Mouse (Mus musculus): ENCODE data around the gene Cd247. TPM values are rescaled to one million over a fixed set of nuclear protein-coding genes. Genes with fewer than 3 reads are reported as not detected.
A peak's percentile ranks its signal among the peaks of the same experiment; 100 is the strongest.

Cd247 gene
- polyA plus RNA-seq, 1 experiment: 0.05 TPM

GRCm38 (mm10) chr1:165762914-165763634 is 25.4 kb upstream of the Cd247 start:
- TF ChIP-seq CTCF (IDR thresholded peaks at IDR 0.05; ENCODE audit: control insufficient read depth, insufficient read depth, insufficient read length) (no peak), MYOD1 (IDR thresholded peaks at IDR 0.05; ENCODE audit: control insufficient read depth, insufficient read length, low read depth) (no peak), USF1 (IDR thresholded peaks at IDR 0.05; ENCODE audit: low read depth) (no peak), MYOG (IDR thresholded peaks at IDR 0.05; ENCODE audit: control insufficient read depth, extremely low read depth, insufficient read length) (no peak), FOSL1 (IDR thresholded peaks at IDR 0.05; ENCODE audit: insufficient read depth, low read length, poor library complexity, severe bottlenecking) (no peak), MAX (IDR thresholded peaks at IDR 0.05) (no peak), CEBPB (IDR thresholded peaks at IDR 0.05; ENCODE audit: low read depth) (no peak)

GRCm38 (mm10) chr1:165763635-165764372 is 24.7 kb upstream of the Cd247 start, which contains the start of gene Creg1:
Gene Creg1, plus strand, starts transcription at chr1:165763746.
- Histone ChIP-seq H3K4me3 (ENCODE audit: insufficient read depth, poor library complexity, severe bottlenecking) (peak within 1 kb of the TSS; percentile 48), H3K36me3 (ENCODE audit: control insufficient read depth, insufficient read depth) (no peaks in the 10 kb centered on the region)
- TF ChIP-seq MYOD1 (IDR thresholded peaks at IDR 0.05; ENCODE audit: control insufficient read depth, insufficient read length, low read depth): no peak
- peak; percentile 63 for TF ChIP-seq MAX (IDR thresholded peaks at IDR 0.05)

More at GRCm38 (mm10) chr1:165762914-165763634, 25.4 kb upstream of the Cd247 start:
- H3ac ChIP-seq (ENCODE audit: control insufficient read depth, insufficient read length, low read depth): no peak overlapping the region
- H3K27me3 ChIP-seq (ENCODE audit: control insufficient read depth, insufficient read depth, insufficient read length): no peaks in the 10 kb centered on the region
- no peaks in the 10 kb centered on the region for H3K79me2 ChIP-seq (ENCODE audit: control insufficient read depth, insufficient read depth)
- H3K4me3 ChIP-seq (ENCODE audit: insufficient read depth, poor library complexity, severe bottlenecking): no peak overlapping the region
- H3K79me3 ChIP-seq (ENCODE audit: low read depth): no peaks in the 10 kb centered on the region
- no peaks in the 10 kb centered on the region for H3K36me3 ChIP-seq (ENCODE audit: control insufficient read depth, insufficient read depth)

GRCm38 (mm10) chr1:165764571-165764970 is 23.9 kb upstream of the Cd247 start:
- no peak for TF ChIP-seq FOSL1 (IDR thresholded peaks at IDR 0.05; ENCODE audit: insufficient read depth, low read length, poor library complexity, severe bottlenecking)
- no peak for TF ChIP-seq MYOG (IDR thresholded peaks at IDR 0.05; ENCODE audit: control insufficient read depth, extremely low read depth, insufficient read length)
- TF ChIP-seq USF1 (IDR thresholded peaks at IDR 0.05; ENCODE audit: low read depth): no peak
- no peak for TF ChIP-seq MYOD1 (IDR thresholded peaks at IDR 0.05; ENCODE audit: control insufficient read depth, insufficient read length, low read depth)
- TF ChIP-seq CTCF (IDR thresholded peaks at IDR 0.05; ENCODE audit: control insufficient read depth, insufficient read depth, insufficient read length): no peak
- no peak for TF ChIP-seq MAX (IDR thresholded peaks at IDR 0.05)
- no peak for TF ChIP-seq CEBPB (IDR thresholded peaks at IDR 0.05; ENCODE audit: low read depth)
- no peaks in the 10 kb centered on the region for H3K27me3 ChIP-seq (ENCODE audit: control insufficient read depth, insufficient read depth, insufficient read length)
- peak overlapping the region; percentile 18 for H3ac ChIP-seq (ENCODE audit: control insufficient read depth, insufficient read length, low read depth)
- H3K36me3 ChIP-seq (ENCODE audit: control insufficient read depth, insufficient read depth): no peaks in the 10 kb centered on the region
- no peaks in the 10 kb centered on the region for H3K79me2 ChIP-seq (ENCODE audit: control insufficient read depth, insufficient read depth)
- H3K4me3 ChIP-seq (ENCODE audit: insufficient read depth, poor library complexity, severe bottlenecking): no peak overlapping the region
- no peaks in the 10 kb centered on the region for H3K79me3 ChIP-seq (ENCODE audit: low read depth)

More at GRCm38 (mm10) chr1:165763635-165764372, 24.7 kb upstream of the Cd247 start, which contains the start of gene Creg1:
- Histone ChIP-seq H3K79me2 (ENCODE audit: control insufficient read depth, insufficient read depth) (no peaks in the 10 kb centered on the region), H3K79me3 (ENCODE audit: low read depth) (no peaks in the 10 kb centered on the region), H3K27me3 (ENCODE audit: control insufficient read depth, insufficient read depth, insufficient read length) (no peaks in the 10 kb centered on the region), H3ac (ENCODE audit: control insufficient read depth, insufficient read length, low read depth) (peak within 1 kb of the TSS; percentile 71)

- H3K79me2 ChIP-seq (ENCODE audit: control insufficient read depth, insufficient read depth): no peaks in the 10 kb centered on the region
- no peaks in the 10 kb centered on the region for H3K79me3 ChIP-seq (ENCODE audit: low read depth)
- no peak for TF ChIP-seq CEBPB (IDR thresholded peaks at IDR 0.05; ENCODE audit: low read depth)
- TF ChIP-seq MYOG (IDR thresholded peaks at IDR 0.05; ENCODE audit: control insufficient read depth, extremely low read depth, insufficient read length): no peak
- TF ChIP-seq MYOD1 (IDR thresholded peaks at IDR 0.05; ENCODE audit: control insufficient read depth, insufficient read length, low read depth): no peak
- TF ChIP-seq USF1 (IDR thresholded peaks at IDR 0.05; ENCODE audit: low read depth): no peak
- no peak for TF ChIP-seq CTCF (IDR thresholded peaks at IDR 0.05; ENCODE audit: control insufficient read depth, insufficient read depth, insufficient read length)
- no peak for TF ChIP-seq MAX (IDR thresholded peaks at IDR 0.05)
- TF ChIP-seq FOSL1 (IDR thresholded peaks at IDR 0.05; ENCODE audit: insufficient read depth, low read length, poor library complexity, severe bottlenecking): no peak
- no peak overlapping the region for H3K4me3 ChIP-seq (ENCODE audit: insufficient read depth, poor library complexity, severe bottlenecking)
- H3ac ChIP-seq (ENCODE audit: control insufficient read depth, insufficient read length, low read depth): no peak overlapping the region
- H3K36me3 ChIP-seq (ENCODE audit: control insufficient read depth, insufficient read depth): peaks cover 4% of the 10 kb centered on the region
- no peaks in the 10 kb centered on the region for H3K27me3 ChIP-seq (ENCODE audit: control insufficient read depth, insufficient read depth, insufficient read length)
Observed at GRCm38 (mm10) chr1:165765041-165765440, 23.4 kb upstream of the Cd247 start.

- TF ChIP-seq USF1 (IDR thresholded peaks at IDR 0.05; ENCODE audit: low read depth) (no peak), MAX (IDR thresholded peaks at IDR 0.05) (no peak), MYOD1 (IDR thresholded peaks at IDR 0.05; ENCODE audit: control insufficient read depth, insufficient read length, low read depth) (no peak), MYOG (IDR thresholded peaks at IDR 0.05; ENCODE audit: control insufficient read depth, extremely low read depth, insufficient read length) (no peak), FOSL1 (IDR thresholded peaks at IDR 0.05; ENCODE audit: insufficient read depth, low read length, poor library complexity, severe bottlenecking) (no peak), CTCF (IDR thresholded peaks at IDR 0.05; ENCODE audit: control insufficient read depth, insufficient read depth, insufficient read length) (no peak), CEBPB (IDR thresholded peaks at IDR 0.05; ENCODE audit: low read depth) (no peak)
- H3K36me3 ChIP-seq (ENCODE audit: control insufficient read depth, insufficient read depth): peaks cover 12% of the 10 kb centered on the region
- no peaks in the 10 kb centered on the region for H3K79me3 ChIP-seq (ENCODE audit: low read depth)
- no peaks in the 10 kb centered on the region for H3K27me3 ChIP-seq (ENCODE audit: control insufficient read depth, insufficient read depth, insufficient read length)
- no peak overlapping the region for H3ac ChIP-seq (ENCODE audit: control insufficient read depth, insufficient read length, low read depth)
- H3K4me3 ChIP-seq (ENCODE audit: insufficient read depth, poor library complexity, severe bottlenecking): no peak overlapping the region
- H3K79me2 ChIP-seq (ENCODE audit: control insufficient read depth, insufficient read depth): no peaks in the 10 kb centered on the region
Observed at GRCm38 (mm10) chr1:165765651-165766294, 22.7 kb upstream of the Cd247 start.
